Mouse (Mus musculus) forebrain, embryonic 10.5 days (tissue): Measurements from ENCODE around the gene Parp2. TPM values are rescaled to one million over a fixed set of nuclear protein-coding genes. Genes with fewer than 3 reads are reported as not detected.
"Not testable (repeated sequence)": the region's sequence is repeated elsewhere in the genome, so short reads cannot be mapped to it uniquely, and the experiment has no call there.

ENCODE experiments used
- DNase-seq: peaks from one replicate; pipeline ENCODE4 v3.0.0-alpha.2; 2017; ENCODE audit warnings: low spot score; ENCODE audit errors: extremely low spot score
- H3K27ac ChIP-seq: fragments of 300-500 bp; sonication (generic); 2 replicates; pipeline ENCODE4 v1.5.1; 2016; ENCODE audit warnings: mild to moderate bottlenecking
- H3K27me3 ChIP-seq: fragments of 300-500 bp; sonication (generic); 2 replicates; pipeline ENCODE4 v1.6.1; 2016; ENCODE audit warnings: mild to moderate bottlenecking; ENCODE audit not compliant: poor library complexity, severe bottlenecking
- H3K36me3 ChIP-seq: fragments of 300-500 bp; sonication (generic); replicated peaks from 2 replicates; pipeline ENCODE4 v1.6.1; 2016; ENCODE audit warnings: mild to moderate bottlenecking, moderate library complexity
- H3K4me1 ChIP-seq: fragments of 300-500 bp; sonication (generic); 2 replicates; pipeline ENCODE4 v1.6.1; 2016
- H3K4me3 ChIP-seq: fragments of 300-500 bp; sonication (generic); 2 replicates; pipeline ENCODE4 v1.5.1; 2016; ENCODE audit warnings: mild to moderate bottlenecking, moderate library complexity
- H3K9me3 ChIP-seq: fragments of 300-500 bp; sonication (generic); 2 replicates; pipeline ENCODE4 v1.6.1; 2016; ENCODE audit warnings: mild to moderate bottlenecking, moderate library complexity
- WGBS: fragments of 180-500 bp; shearing (Covaris S2); methylation state at CpG from one replicate; pipeline ENCODE4 v1.1.7; 2016; 5-methylcytosine and 5-hydroxymethylcytosine counted together
- polyA plus RNA-seq: library from polyadenylated mRNA; unstranded; fragments of >200 nt; fragmentation: Nextera tagmentation; extraction: Ambion mirVana; gene quantifications from 2 replicates; pipeline ENCODE4 v1.2.1, GENCODE M21; 2016

Parp2 gene
- polyA plus RNA-seq, 1 experiment from 2014 or later: 76.7 TPM

DNA sequence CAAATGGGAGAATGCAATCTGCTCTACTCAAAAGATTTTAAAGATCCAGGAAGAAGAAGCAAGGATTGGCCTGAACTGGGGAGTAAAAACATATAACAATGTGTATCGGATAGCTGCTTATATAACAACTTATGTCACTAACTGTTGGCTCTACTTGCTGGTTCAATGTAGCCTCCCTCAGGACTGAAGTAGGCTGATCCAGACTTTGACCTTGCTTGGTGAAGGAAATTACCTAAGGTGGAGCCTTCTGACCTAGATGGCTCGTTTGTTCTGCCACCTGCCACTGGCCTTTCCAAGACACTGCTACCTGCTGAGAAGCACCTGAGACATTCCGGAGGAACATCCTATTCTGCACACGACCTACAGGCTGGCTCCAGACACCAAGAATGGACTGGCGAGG lies 48.1 kb downstream of the Parp2 start:
- Histone ChIP-seq H3K36me3 (peaks cover 21% of the 10 kb centered on the region), H3K4me3 (no peak overlapping the region), H3K9me3 (no peaks in the 10 kb centered on the region), H3K27ac (no peak overlapping the region), H3K27me3 (no peaks in the 10 kb centered on the region), H3K4me1 (no peaks in the 10 kb centered on the region)
- DNase-seq: no peak
- 88% methylated on average over 5 of the region's 5 CpGs for WGBS

DNA sequence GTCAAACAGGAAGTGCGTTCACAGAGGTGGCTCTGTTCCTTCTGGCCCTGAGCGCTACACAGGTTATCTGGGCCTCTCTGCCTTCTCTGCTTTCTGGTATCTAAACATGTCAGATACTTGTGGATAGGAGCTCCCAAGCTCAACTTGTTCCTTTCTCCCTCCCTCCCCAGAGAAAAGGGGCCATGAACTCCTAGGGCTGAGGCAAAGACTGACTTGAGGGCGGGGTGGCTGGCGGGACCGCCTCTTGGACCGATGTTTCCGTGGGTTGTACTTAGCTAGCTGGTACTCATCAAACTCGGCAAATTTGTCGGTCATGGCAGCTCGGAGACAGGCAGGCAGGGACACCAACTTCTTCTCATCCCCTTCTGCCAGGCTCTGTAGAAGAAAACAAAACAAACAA lies 55.0 kb downstream of the Parp2 start:
- no peaks in the 10 kb centered on the region for H3K4me1 ChIP-seq
- H3K36me3 ChIP-seq: peaks cover 27% of the 10 kb centered on the region
- no peak overlapping the region for H3K4me3 ChIP-seq
- no peak for DNase-seq
- WGBS: 94% methylated on average over 10 of the region's 10 CpGs
- H3K9me3 ChIP-seq: no peaks in the 10 kb centered on the region
- no peak overlapping the region for H3K27ac ChIP-seq
- H3K27me3 ChIP-seq: no peaks in the 10 kb centered on the region

DNA sequence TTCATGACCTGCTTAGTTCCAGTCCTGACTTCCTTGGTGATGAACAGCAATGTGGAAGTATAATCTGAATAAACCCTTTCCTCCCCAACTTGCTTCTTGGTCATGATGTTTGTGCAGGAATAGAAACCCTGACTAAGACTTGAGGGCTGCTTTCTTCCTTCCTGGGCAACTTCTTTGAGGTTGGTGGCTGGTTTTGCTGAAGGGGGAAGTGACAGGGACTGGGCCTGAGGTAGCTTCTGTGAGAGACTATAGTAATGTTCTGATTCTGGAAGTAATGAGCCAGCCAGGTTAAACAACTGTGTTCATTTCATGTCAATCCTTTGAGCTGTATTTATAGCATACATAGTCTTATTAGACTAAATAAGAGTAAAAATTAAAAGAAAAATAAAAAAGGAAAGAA lies 57.4 kb downstream of the Parp2 start:
- not testable (repeated sequence) for H3K27me3 ChIP-seq, H3K9me3 ChIP-seq, DNase-seq, H3K4me1 ChIP-seq, H3K27ac ChIP-seq, H3K4me3 ChIP-seq
- peaks cover 18% of the 10 kb centered on the region for H3K36me3 ChIP-seq

DNA sequence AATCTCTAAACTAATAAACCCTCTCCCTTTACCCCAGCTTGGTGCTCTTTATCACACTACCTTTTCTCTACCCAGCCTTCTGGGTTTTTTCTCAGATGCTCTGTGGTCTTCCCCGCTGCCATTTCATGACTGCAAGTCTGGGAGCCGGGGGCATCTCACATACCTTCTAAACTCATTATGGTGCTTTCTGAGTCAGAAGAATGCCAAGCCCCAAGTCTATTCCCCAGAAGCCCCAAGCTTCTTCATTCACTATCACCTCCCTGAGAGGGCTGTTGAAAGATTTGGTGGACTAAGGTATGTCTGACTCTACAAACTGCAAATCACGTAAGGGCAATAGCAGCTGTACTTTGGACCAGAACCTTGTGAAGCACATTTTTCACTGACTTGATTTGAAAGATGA lies 59.3 kb downstream of the Parp2 start:
- H3K4me3 ChIP-seq: no peak overlapping the region
- DNase-seq: no peak
- peaks cover 13% of the 10 kb centered on the region for H3K4me1 ChIP-seq
- no peak overlapping the region for H3K27ac ChIP-seq
- WGBS: 88% methylated on average over 3 of the region's 3 CpGs
- no peaks in the 10 kb centered on the region for H3K9me3 ChIP-seq
- peaks cover 9% of the 10 kb centered on the region for H3K36me3 ChIP-seq
- no peaks in the 10 kb centered on the region for H3K27me3 ChIP-seq

DNA sequence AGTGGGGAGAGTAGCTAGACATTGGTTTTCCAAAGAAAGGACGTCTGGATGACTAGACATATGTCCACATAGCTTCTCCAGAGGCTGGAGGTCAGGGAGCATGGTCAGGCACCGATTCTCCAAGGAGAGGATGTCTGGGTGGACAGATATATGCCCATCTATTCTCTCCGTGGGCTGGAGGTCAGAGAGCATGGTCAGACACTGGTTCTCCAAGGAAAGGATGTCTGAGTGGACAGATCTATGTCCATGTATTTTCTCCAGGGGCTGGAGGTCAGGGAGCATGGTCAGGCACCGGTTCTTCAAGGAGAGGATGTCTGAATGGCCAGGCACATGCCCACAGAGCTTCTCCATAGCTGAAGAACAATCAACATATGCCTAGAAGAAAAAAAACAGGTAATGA lies 60.6 kb downstream of the Parp2 start:
- DNase-seq: no peak
- Histone ChIP-seq H3K4me3 (no peak overlapping the region), H3K27me3 (no peaks in the 10 kb centered on the region), H3K9me3 (no peaks in the 10 kb centered on the region), H3K36me3 (no peaks in the 10 kb centered on the region), H3K27ac (no peak overlapping the region), H3K4me1 (peaks cover 13% of the 10 kb centered on the region)
- 72% methylated on average over 4 of the region's 4 CpGs for WGBS

DNA sequence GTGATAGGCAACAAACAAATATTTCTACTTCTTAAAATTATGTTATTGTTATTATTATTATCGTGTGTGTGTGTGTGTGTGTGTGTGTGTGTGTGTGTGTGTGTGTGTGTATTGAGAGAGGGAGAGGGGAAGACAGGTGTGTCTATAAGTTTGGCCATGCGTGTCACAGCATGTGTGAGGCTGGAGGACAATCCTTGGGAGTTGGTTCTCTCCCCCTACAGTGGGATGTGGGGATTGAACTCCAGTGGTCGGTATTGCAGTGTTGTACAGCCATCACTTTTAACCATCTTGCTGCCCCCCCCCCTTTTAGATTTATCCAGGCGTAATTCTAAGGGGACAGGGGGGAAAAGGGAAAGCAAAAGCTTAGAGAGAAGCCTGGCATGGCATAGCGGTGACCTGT lies 61.0 kb downstream of the Parp2 start:
- 84% methylated on average over 5 of the region's 5 CpGs for WGBS
- no peak overlapping the region for H3K27ac ChIP-seq
- no peak overlapping the region for H3K4me3 ChIP-seq
- no peaks in the 10 kb centered on the region for H3K27me3 ChIP-seq
- no peaks in the 10 kb centered on the region for H3K36me3 ChIP-seq
- H3K4me1 ChIP-seq: peaks cover 13% of the 10 kb centered on the region
- no peak for DNase-seq
- no peaks in the 10 kb centered on the region for H3K9me3 ChIP-seq

DNA sequence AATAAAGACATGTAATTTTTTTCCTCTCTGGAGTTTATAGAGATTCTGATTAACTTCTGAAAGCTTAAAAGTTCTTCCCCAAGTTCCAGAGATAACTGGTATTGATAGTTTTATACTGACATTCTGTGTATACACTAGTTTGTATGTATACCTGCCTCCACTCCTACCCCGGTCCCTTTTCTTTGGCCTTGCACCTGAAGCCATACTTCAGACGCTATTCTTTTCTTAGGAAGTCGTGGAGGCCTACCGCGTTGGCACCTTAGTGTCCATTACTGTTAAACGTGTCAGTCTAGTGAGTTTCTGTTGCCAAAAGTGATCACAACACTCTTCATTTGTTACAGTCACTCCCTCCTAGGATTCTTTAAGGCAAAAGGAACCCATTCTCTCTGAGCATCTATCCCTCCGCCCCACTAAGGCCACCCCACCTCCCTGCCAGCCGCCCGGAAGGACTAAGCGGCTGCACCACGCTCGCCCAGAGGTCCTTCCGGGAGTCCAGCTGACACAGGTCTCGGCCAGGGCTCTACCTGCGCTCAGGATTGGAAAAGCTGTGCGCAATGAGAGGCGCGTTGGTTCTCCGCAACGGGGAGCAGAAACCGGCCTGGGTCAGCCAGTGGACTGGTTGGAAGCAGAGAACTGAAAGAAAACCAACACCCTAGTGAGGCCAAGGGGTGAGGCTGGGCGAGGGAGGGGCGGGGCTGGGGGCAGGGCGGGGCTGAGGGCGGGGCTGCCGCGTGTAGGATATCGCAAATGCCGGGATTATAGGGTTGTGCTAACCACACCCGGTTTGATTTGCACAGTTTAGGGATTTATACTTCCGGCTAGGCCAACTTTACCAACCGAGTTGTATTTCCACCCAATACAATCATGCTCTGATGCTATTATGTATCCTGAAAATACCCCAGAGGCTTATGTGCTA lies 62.5 kb downstream of the Parp2 start, which contains the start of gene Tep1:
Tep1 (minus strand) TSS at position 672 of the 916 bp plus-strand sequence.
- no peaks in the 10 kb centered on the region for H3K9me3 ChIP-seq
- peak within 1 kb of the TSS; percentile 87 for H3K27ac ChIP-seq
- 7% methylated on average over 32 of the region's 32 CpGs for WGBS

DNA sequence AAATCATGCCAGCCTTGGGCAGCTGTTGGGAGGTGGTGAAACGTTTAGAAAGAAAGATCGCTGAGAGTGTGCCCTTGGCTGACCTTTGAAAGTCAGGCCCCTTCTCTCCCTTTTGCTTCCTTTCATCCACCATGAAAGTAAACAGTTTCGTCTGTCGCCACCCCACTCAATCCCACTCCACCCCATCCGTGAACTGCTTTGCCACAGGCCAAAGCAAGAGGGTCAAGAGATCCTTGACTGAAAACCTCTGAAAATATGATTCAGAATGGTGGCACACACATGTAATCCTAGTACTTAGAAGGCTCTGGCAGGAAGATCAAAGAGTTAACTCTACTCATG lies 63.1 kb downstream of the Parp2 start:
- H3K36me3 ChIP-seq: no peaks in the 10 kb centered on the region
- DNase-seq: no peak
- H3K9me3 ChIP-seq: no peaks in the 10 kb centered on the region
- H3K27me3 ChIP-seq: no peaks in the 10 kb centered on the region
- H3K4me3 ChIP-seq: peak overlapping the region; percentile 67
- H3K4me1 ChIP-seq: peaks cover 13% of the 10 kb centered on the region
- H3K27ac ChIP-seq: peak overlapping the region; percentile 87
- 39% methylated on average over 5 of the region's 5 CpGs for WGBS

More for the DNA sequence above, 62.5 kb downstream of the Parp2 start, which contains the start of gene Tep1:
- H3K36me3 ChIP-seq: no peaks in the 10 kb centered on the region
- peak; percentile 75 for DNase-seq
- peak within 1 kb of the TSS; percentile 67 for H3K4me3 ChIP-seq
- H3K27me3 ChIP-seq: no peaks in the 10 kb centered on the region
- peaks cover 13% of the 10 kb centered on the region for H3K4me1 ChIP-seq

Other genes with a start within 250 kb of the Parp2 start
- gene Olfr744, start 193.0 kb upstream of the Parp2 start, polyA plus RNA-seq: not detected in 2 replicates
- gene Olfr745, start 168.5 kb upstream of the Parp2 start, polyA plus RNA-seq: not detected in 2 replicates
- gene Olfr746, start 160.8 kb upstream of the Parp2 start, polyA plus RNA-seq: not detected in 2 replicates
- not detected in 2 replicates for gene Olfr747, start 114.6 kb upstream of the Parp2 start, polyA plus RNA-seq
- gene Olfr748, start 100.5 kb upstream of the Parp2 start, polyA plus RNA-seq: not detected in 2 replicates
- gene Olfr749, start 62.7 kb upstream of the Parp2 start, polyA plus RNA-seq: not detected in 2 replicates
- gene Ttc5, start 22.3 kb upstream of the Parp2 start, polyA plus RNA-seq: 107 and 109 TPM in 2 replicates
- not detected in 2 replicates for gene Ccnb1ip1, start 109 bp upstream of the Parp2 start, polyA plus RNA-seq
- gene Tep1, start 62.7 kb downstream of the Parp2 start, polyA plus RNA-seq: 4.1 and 5.2 TPM in 2 replicates
- gene Klhl33, start 89.7 kb downstream of the Parp2 start, polyA plus RNA-seq: 0.09 and 0.14 TPM in 2 replicates
- 190 and 197 TPM in 2 replicates for gene Osgep, start 117.1 kb downstream of the Parp2 start, polyA plus RNA-seq
- gene Apex1, start 117.1 kb downstream of the Parp2 start, polyA plus RNA-seq: 503 and 517 TPM in 2 replicates
- gene Pip4p1, start 123.0 kb downstream of the Parp2 start, polyA plus RNA-seq: 44.8 and 45.3 TPM in 2 replicates
- 82.4 and 83.6 TPM in 2 replicates for gene Pnp, start 123.2 kb downstream of the Parp2 start, polyA plus RNA-seq
- gene Gm49342, start 136.7 kb downstream of the Parp2 start, polyA plus RNA-seq: not detected in 2 replicates
- 0.73 and 1.3 TPM in 2 replicates for gene Pnp2, start 148.2 kb downstream of the Parp2 start, polyA plus RNA-seq
- not detected in 2 replicates for gene Rnase10, start 199.9 kb downstream of the Parp2 start, polyA plus RNA-seq
- gene Rnase9, start 234.0 kb downstream of the Parp2 start, polyA plus RNA-seq: not detected in 2 replicates
- not detected in 2 replicates for gene Rnase11, start 242.3 kb downstream of the Parp2 start, polyA plus RNA-seq
- not detected in 2 replicates for gene Rnase12, start 249.8 kb downstream of the Parp2 start, polyA plus RNA-seq